ENCODE assay signal across 7 mouse cellular contexts in the genomic region with DNA sequence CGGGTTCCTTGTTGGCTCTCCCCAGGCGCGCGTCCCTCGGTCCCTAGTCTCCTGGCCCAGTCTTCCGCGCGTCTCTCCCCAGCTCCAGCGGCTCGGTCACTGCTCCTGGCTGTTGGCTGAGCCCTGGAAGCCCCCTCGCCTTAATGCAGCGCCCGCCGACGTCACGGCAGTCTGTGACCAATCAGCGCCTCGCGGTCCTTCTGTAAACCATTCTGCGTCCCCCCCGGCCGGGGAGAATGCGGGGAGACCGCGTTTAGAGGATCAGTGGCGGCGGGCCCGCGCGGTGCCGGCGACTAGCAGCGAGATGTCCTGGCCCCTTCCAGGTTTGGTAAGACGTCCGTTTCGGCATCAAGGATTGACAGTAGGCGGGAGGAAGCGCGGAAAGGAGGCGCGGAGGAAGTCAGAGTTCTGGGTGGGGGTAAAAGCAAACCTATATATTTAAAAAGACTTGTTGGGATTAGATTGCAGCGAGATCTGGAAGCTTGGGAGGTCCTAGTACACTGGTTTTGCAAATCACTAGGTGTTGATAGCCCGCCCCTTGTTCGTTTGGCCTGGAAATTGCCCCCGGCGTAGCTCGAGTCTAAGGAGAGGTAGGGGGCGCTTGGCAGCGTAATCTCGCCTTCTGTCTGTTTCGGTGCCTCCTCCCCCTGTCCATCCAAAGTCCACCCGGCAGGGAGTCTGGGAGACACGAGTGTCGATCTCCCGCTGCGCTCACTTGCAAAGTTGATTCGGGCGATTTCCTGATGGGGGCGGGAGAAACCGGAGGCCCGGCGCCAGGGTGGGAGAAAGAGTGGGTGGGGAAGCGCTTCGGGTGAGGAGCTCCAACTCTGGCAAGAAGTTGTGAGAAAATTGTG. TPM values are rescaled to one million over a fixed set of nuclear protein-coding genes. Genes with fewer than 3 reads are reported as not detected.
DNase-seq lines count a peak whose midpoint lies in the region; ATAC-seq and TF ChIP-seq lines count a peak whose summit lies in the region.

A gene (minus strand): TSS at position 115 of the 854 bp plus-strand sequence.

- H3K27me3 ChIP-seq in hindbrain, embryonic 14.5 days (ENCODE audit: control insufficient read depth, insufficient read depth, low read length) = peaks cover 50% of the 10 kb centered on the region
- H3K27me3 ChIP-seq in liver, embryonic 12.5 days (replicated peaks) = peaks cover 100% of the 10 kb centered on the region
- peaks cover 10% of the 10 kb centered on the region for H3K27me3 ChIP-seq in testis, adult 2 months (ENCODE audit: control insufficient read depth, insufficient read depth, low read length)

- H3K4me2 ChIP-seq in hindbrain, embryonic 14.5 days (replicated peaks) = peak within 1 kb of the TSS; percentile 61
- peak within 1 kb of the TSS; percentile 67 for H3K4me2 ChIP-seq in liver, embryonic 12.5 days

- peaks cover 11% of the 10 kb centered on the region for H3K36me3 ChIP-seq in hindbrain, embryonic 14.5 days (replicated peaks; ENCODE audit: control insufficient read depth, insufficient read depth)
- H3K36me3 ChIP-seq in liver, embryonic 12.5 days = no peaks in the 10 kb centered on the region
- H3K36me3 ChIP-seq in testis, adult 2 months (ENCODE audit: control insufficient read depth, insufficient read depth, low read length) = no peaks in the 10 kb centered on the region

- peak within 1 kb of the TSS; percentile 61 for H3K4me3 ChIP-seq in hindbrain, embryonic 14.5 days (replicated peaks; ENCODE audit: low read length)
- H3K4me3 ChIP-seq in liver, embryonic 12.5 days = peak within 1 kb of the TSS; percentile 51
- H3K4me3 ChIP-seq in testis, adult 2 months (ENCODE audit: control insufficient read depth, low read depth, low read length) = peak within 1 kb of the TSS; percentile 47

- TF ChIP-seq CTCF in testis, adult 2 months (IDR thresholded peaks at IDR 0.05; ENCODE audit: control insufficient read depth, insufficient read depth, insufficient replicate concordance, low read depth, low read length) = no peak

- no peaks in the 10 kb centered on the region for H3K9me3 ChIP-seq in hindbrain, embryonic 14.5 days (ENCODE audit: control insufficient read depth, low read length)
- no peaks in the 10 kb centered on the region for H3K9me3 ChIP-seq in liver, embryonic 12.5 days (replicated peaks)

- ATAC-seq in hindbrain, embryonic 14.5 days (ENCODE audit: low FRiP score) = peak; percentile 89
- ATAC-seq in liver, embryonic 12.5 days = no peak

- under 1% methylated on average over 64 of the region's 64 CpGs for WGBS in hindbrain, embryonic 14.5 days
- under 1% methylated on average over 64 of the region's 64 CpGs for WGBS in liver, embryonic 12.5 days (ENCODE audit: insufficient replicate concordance)

- peak within 1 kb of the TSS; percentile 90 for H3K9ac ChIP-seq in hindbrain, embryonic 14.5 days
- H3K9ac ChIP-seq in liver, embryonic 12.5 days = no peak within 1 kb of the TSS

- no peak for TF ChIP-seq POLR2A in testis, adult 2 months (IDR thresholded peaks at IDR 0.05; ENCODE audit: control insufficient read depth, low read depth, low read length)

- H3K27ac ChIP-seq in hindbrain, embryonic 14.5 days = peak within 1 kb of the TSS; percentile 87
- H3K27ac ChIP-seq in liver, embryonic 12.5 days = no peak within 1 kb of the TSS
- no peak within 1 kb of the TSS for H3K27ac ChIP-seq in testis, adult 2 months (ENCODE audit: control insufficient read depth, insufficient read depth, low read depth, low read length)

- peaks cover 9% of the 10 kb centered on the region; the same call in 1 of the 2 replicates for H3K4me1 ChIP-seq in hindbrain, embryonic 14.5 days (replicated peaks; ENCODE audit: control insufficient read depth, insufficient read depth, low read length)
- peaks cover 15% of the 10 kb centered on the region for H3K4me1 ChIP-seq in liver, embryonic 12.5 days
- H3K4me1 ChIP-seq in testis, adult 2 months (ENCODE audit: control insufficient read depth, insufficient read depth, low read length) = peaks cover 21% of the 10 kb centered on the region

- DNase-seq in B cell, adult 2 months = peak; percentile 36 to 42
- DNase-seq in ES-CJ7 (ENCODE audit: low read depth, low spot score) = peak; percentile 91
- DNase-seq in embryo, embryonic 11.5 days (ENCODE audit: low read depth, low spot score) = peak; percentile 60
- peak; percentile 82 for DNase-seq in hindbrain, embryonic 14.5 days (ENCODE audit: low spot score)
- no peak for DNase-seq in layer of hippocampus, postnatal 36 days

RNA-seq across cellular contexts. Expression of the gene that starts here (rescaled TPM):
- 43.2 and 46.4 TPM in 2 replicates for polyA plus RNA-seq in hindbrain, embryonic 14.5 days (2014; fragmentation: Nextera tagmentation; extraction: Ambion mirVana)
- not detected in 2 replicates for polyA plus RNA-seq in liver, embryonic 12.5 days (2016; fragmentation: Nextera tagmentation; extraction: Ambion mirVana)
- polyA plus RNA-seq in testis, adult 2 months (2012; rRNA removed) = 3.9 and 5.8 TPM in 2 replicates
- under 1 TPM; 0.20 to 0.65 TPM for total RNA-seq in layer of hippocampus, postnatal 36 days (2021)

Comparison
In these comparisons a context has a peak if more than half of its experiments do, and no peak if none do; other contexts are left out.
1. DNase-seq: peak in B cell, adult 2 months (2 of 2), ES-CJ7 (single experiment), embryo, embryonic 11.5 days (single experiment) and hindbrain, embryonic 14.5 days (single experiment); none in layer of hippocampus, postnatal 36 days (0 of 2).
2. Peak in every context shown above with its lines, with median percentiles within 50 percentile points of each other: H3K4me3 ChIP-seq.